Mouse (Mus musculus): ENCODE data around the gene Gm38394. TPM values are rescaled to one million over a fixed set of nuclear protein-coding genes. Genes with fewer than 3 reads are reported as not detected.
"Not testable (repeated sequence)": the region's sequence is repeated elsewhere in the genome, so short reads cannot be mapped to it uniquely, and the experiment has no call there.

Gm38394 gene
- total RNA-seq, 2 experiments from 2014 or later: 3.9 to 14.2 TPM

GRCm38 (mm10) chr1:133665713-133666112 is 4.6 kb upstream of the Gm38394 start:
- not testable (repeated sequence) for ATAC-seq (replicated peaks; ENCODE audit: low FRiP score, low TSS enrichment, poor library complexity, severe bottlenecking)

- ATAC-seq (replicated peaks; ENCODE audit: low FRiP score, low TSS enrichment, poor library complexity, severe bottlenecking): no peak
These were observed 3.3 kb upstream of the Gm38394 start for GRCm38 (mm10) chr1:133664203-133664970.

GRCm38 (mm10) chr1:133663427-133663826 is 2.3 kb upstream of the Gm38394 start:
- ATAC-seq (replicated peaks; ENCODE audit: low FRiP score, low TSS enrichment, poor library complexity, severe bottlenecking): no peak

GRCm38 (mm10) chr1:133662941-133663340 is 1.8 kb upstream of the Gm38394 start:
- ATAC-seq (replicated peaks; ENCODE audit: low FRiP score, low TSS enrichment, poor library complexity, severe bottlenecking): no peak

GRCm38 (mm10) chr1:133660466-133661202 is 484 bp downstream of the Gm38394 start, which contains the start of gene Zbed6:
Zbed6 (minus strand) TSS chr1:133660885.
- peak; percentile 33; the same call in 1 of the 2 replicates for ATAC-seq (replicated peaks; ENCODE audit: low FRiP score, low TSS enrichment, poor library complexity, severe bottlenecking)

- ATAC-seq (replicated peaks; ENCODE audit: low FRiP score, low TSS enrichment, poor library complexity, severe bottlenecking): no peak
These were observed 2.2 kb downstream of the Gm38394 start for GRCm38 (mm10) chr1:133658878-133659277.

GRCm38 (mm10) chr1:133656811-133657210 is 4.3 kb downstream of the Gm38394 start:
- ATAC-seq (replicated peaks; ENCODE audit: low FRiP score, low TSS enrichment, poor library complexity, severe bottlenecking): no peak

GRCm38 (mm10) chr1:133653033-133653432 is 8.1 kb downstream of the Gm38394 start:
- peak; percentile 59; the same call in 1 of the 2 replicates for ATAC-seq (replicated peaks; ENCODE audit: low FRiP score, low TSS enrichment, poor library complexity, severe bottlenecking)

GRCm38 (mm10) chr1:133650288-133651055 is 10.6 kb downstream of the Gm38394 start:
- no peak for ATAC-seq (replicated peaks; ENCODE audit: low FRiP score, low TSS enrichment, poor library complexity, severe bottlenecking)

- ATAC-seq (replicated peaks; ENCODE audit: low FRiP score, low TSS enrichment, poor library complexity, severe bottlenecking): no peak
These were observed 15.5 kb downstream of the Gm38394 start for GRCm38 (mm10) chr1:133645652-133646051.

GRCm38 (mm10) chr1:133641163-133641562 is 20.0 kb downstream of the Gm38394 start:
- no peak for ATAC-seq (replicated peaks; ENCODE audit: low FRiP score, low TSS enrichment, poor library complexity, severe bottlenecking)

GRCm38 (mm10) chr1:133638517-133638916 is 22.6 kb downstream of the Gm38394 start:
- ATAC-seq (replicated peaks; ENCODE audit: low FRiP score, low TSS enrichment, poor library complexity, severe bottlenecking): no peak

- no peak for ATAC-seq (replicated peaks; ENCODE audit: low FRiP score, low TSS enrichment, poor library complexity, severe bottlenecking)
These were observed 28.9 kb downstream of the Gm38394 start for GRCm38 (mm10) chr1:133632168-133632567.

GRCm38 (mm10) chr1:133625052-133625451 is 36.1 kb downstream of the Gm38394 start:
- ATAC-seq (replicated peaks; ENCODE audit: low FRiP score, low TSS enrichment, poor library complexity, severe bottlenecking): no peak

- ATAC-seq (replicated peaks; ENCODE audit: low FRiP score, low TSS enrichment, poor library complexity, severe bottlenecking): peak; percentile 58
These were observed 42.8 kb downstream of the Gm38394 start for GRCm38 (mm10) chr1:133618311-133618710.

GRCm38 (mm10) chr1:133617908-133618307 is 43.2 kb downstream of the Gm38394 start:
- peak; percentile 89 for ATAC-seq (replicated peaks; ENCODE audit: low FRiP score, low TSS enrichment, poor library complexity, severe bottlenecking)

GRCm38 (mm10) chr1:133613817-133614216 is 47.3 kb downstream of the Gm38394 start:
- 0 out of 2 replicates have a peak, but pooled peaks have one; percentile 30 for ATAC-seq (replicated peaks; ENCODE audit: low FRiP score, low TSS enrichment, poor library complexity, severe bottlenecking)

- no peak for ATAC-seq (replicated peaks; ENCODE audit: low FRiP score, low TSS enrichment, poor library complexity, severe bottlenecking)
These were observed 49.7 kb downstream of the Gm38394 start for GRCm38 (mm10) chr1:133611436-133611835.

- 0 out of 2 replicates have a peak, but pooled peaks have one; percentile 5 for ATAC-seq (replicated peaks; ENCODE audit: low FRiP score, low TSS enrichment, poor library complexity, severe bottlenecking)
These were observed 50.5 kb downstream of the Gm38394 start for GRCm38 (mm10) chr1:133610601-133611000.

All from megakaryocyte-erythroid progenitor cell, adult 5-6 weeks (primary cell).